Mouse (Mus musculus): ENCODE measurements at regions not wholly inside any gene's neighbourhood (a gene's known extent, or its start where the extent isn't known, plus 50 kb on each side); places are given as distances from the start of the nearest gene placed in this dataset.

DNA sequence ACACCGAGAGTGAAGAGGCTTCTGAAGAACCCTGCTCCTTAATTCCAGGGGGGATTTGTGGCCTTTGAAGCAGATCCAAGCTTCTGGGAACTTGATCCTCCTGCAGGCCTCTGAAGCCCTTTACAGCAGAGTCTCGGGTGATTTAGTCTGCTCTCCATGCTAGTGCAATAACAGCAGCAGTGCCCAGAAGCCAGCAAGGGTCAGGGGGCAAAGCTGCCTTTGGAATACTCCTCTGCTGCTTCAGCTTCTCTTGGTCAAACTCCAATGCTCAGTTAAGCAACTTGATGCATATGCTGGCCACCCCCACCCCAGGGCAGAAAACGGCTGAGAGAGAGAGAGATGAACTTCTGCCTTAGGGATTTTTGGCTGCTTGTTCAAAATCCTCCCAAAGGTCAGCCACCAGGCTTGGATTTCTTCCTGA lies 82.8 kb upstream of the N4bp1 start:
- TF ChIP-seq CTCF (IDR thresholded peaks at IDR 0.05; ENCODE audit: low read depth, low read length) (no peak), POLR2A (IDR thresholded peaks at IDR 0.05; ENCODE audit: extremely low read depth, insufficient read depth, low read length) (no peak)
